Mouse (Mus musculus) spleen, adult 2 months (tissue): Measurements from ENCODE around the gene Ccnf. TPM values are rescaled to one million over a fixed set of nuclear protein-coding genes. Genes with fewer than 3 reads are reported as not detected.

Experiments used
- DNase-seq, 2 experiments: peaks; one replicate each; pipeline versions ENCODE4 v3.0.0 to v3.0.0-alpha.2; 2012 to 2021; ENCODE audit warnings: low spot score in 2 of 2, low read depth in 1 of 2
- H3K27ac ChIP-seq: fragments of 200-500 bp; 2 replicates; pipeline ENCODE4 v1.5.1; 2012; ENCODE audit warnings: low read length, inconsistent platforms; ENCODE audit not compliant: insufficient read depth
- H3K27me3 ChIP-seq: fragments of 200-500 bp; 2 replicates; pipeline ENCODE4 v1.6.1; 2012; ENCODE audit warnings: mild to moderate bottlenecking, moderate library complexity, low read length, inconsistent platforms; ENCODE audit not compliant: control insufficient read depth, insufficient read depth
- H3K36me3 ChIP-seq: fragments of 200-500 bp; 2 replicates; pipeline ENCODE4 v1.6.1; 2012; ENCODE audit warnings: mild to moderate bottlenecking, low read length, inconsistent platforms; ENCODE audit not compliant: control insufficient read depth, insufficient read depth
- H3K4me1 ChIP-seq: fragments of 200-500 bp; 2 replicates; pipeline ENCODE4 v1.6.1; 2011; ENCODE audit warnings: inconsistent platforms; ENCODE audit not compliant: control insufficient read depth, insufficient read depth, insufficient read length
- H3K4me3 ChIP-seq: fragments of 200-500 bp; 2 replicates; pipeline ENCODE4 v1.5.1; 2011; ENCODE audit warnings: mild to moderate bottlenecking, inconsistent platforms; ENCODE audit not compliant: insufficient read depth, insufficient read length; ENCODE audit errors: extremely low read depth
- CTCF ChIP-seq: fragments of 200-500 bp; IDR thresholded peaks from 2 replicates; pipeline ENCODE4 v1.5.1; 2011; ENCODE audit warnings: mild to moderate bottlenecking, inconsistent platforms; ENCODE audit not compliant: insufficient read depth, insufficient read length, insufficient replicate concordance; ENCODE audit errors: extremely low read depth
- POLR2A ChIP-seq: fragments of 200-500 bp; IDR thresholded peaks from 2 replicates; pipeline ENCODE4 v1.6.1; 2011; ENCODE audit warnings: low read depth, low read length, inconsistent platforms
- WGBS: fragments of 180-500 bp; shearing (Covaris S2); methylation state at CpG from one replicate; pipeline ENCODE4 v1.1.7; 2018; 5-methylcytosine and 5-hydroxymethylcytosine counted together
- polyA plus RNA-seq: library from polyadenylated mRNA; depleted of rRNA; stranded (reverse); fragments of >200 nt; gene quantifications from 2 replicates; pipeline ENCODE4 v1.2.3, GENCODE M21; 2012

Gene Ccnf
- polyA plus RNA-seq, 1 experiment: 9.7 TPM

DNA sequence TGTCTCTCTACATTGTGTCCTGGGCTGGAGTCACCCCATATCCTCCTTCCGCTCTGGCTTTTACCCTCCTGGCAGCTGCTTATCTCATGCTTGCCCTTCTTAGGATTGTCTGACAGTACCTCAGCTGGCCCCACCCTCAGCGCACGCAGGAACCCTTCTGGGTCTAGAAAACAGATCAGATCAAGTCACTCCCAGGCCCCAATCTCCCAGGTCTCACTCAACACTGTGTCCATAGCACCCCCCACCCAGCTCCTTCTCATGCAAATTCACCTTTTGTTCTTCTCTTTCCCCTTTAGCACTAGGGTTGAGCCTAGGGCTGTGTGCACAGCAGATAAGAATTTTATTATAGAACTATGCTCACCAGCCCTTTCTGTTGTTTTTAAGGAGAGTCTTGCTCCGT, 48.2 kb downstream of the Ccnf start:
- Histone ChIP-seq H3K4me1 (peaks cover 15% of the 10 kb centered on the region), H3K36me3 (no peaks in the 10 kb centered on the region), H3K27me3 (peaks cover 10% of the 10 kb centered on the region), H3K4me3 (no peak overlapping the region), H3K27ac (no peak overlapping the region)
- TF ChIP-seq POLR2A: no peak
- TF ChIP-seq CTCF: no peak
- 87% methylated on average over 4 of the region's 4 CpGs for WGBS
- DNase-seq: no peak

DNA sequence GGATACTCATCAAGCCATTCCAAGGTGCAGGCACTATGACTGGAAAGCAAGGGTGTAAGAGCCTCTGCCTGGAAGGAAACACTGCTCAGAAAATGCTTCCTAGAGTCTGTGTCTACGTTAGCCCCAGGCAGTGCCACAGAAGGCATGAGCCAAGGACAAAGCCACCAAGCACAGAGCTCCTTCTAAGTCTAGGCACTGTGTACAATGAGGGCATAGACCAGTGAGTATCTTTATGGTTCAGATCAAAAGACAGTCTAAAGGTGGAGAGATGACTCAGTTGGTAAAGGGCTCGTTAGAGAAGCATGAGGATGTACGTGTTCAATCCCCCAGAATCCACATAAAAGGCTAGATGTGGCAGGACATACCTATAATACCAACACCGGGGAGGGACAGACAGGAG, 50.2 kb downstream of the Ccnf start:
- WGBS: 82% methylated on average over 4 of the region's 4 CpGs
- Histone ChIP-seq H3K4me1 (peaks cover 6% of the 10 kb centered on the region; the same call in 1 of the 2 replicates), H3K36me3 (no peaks in the 10 kb centered on the region), H3K27ac (no peak overlapping the region), H3K4me3 (no peak overlapping the region), H3K27me3 (no peaks in the 10 kb centered on the region)
- no peak for DNase-seq
- TF ChIP-seq CTCF (no peak), POLR2A (no peak)

DNA sequence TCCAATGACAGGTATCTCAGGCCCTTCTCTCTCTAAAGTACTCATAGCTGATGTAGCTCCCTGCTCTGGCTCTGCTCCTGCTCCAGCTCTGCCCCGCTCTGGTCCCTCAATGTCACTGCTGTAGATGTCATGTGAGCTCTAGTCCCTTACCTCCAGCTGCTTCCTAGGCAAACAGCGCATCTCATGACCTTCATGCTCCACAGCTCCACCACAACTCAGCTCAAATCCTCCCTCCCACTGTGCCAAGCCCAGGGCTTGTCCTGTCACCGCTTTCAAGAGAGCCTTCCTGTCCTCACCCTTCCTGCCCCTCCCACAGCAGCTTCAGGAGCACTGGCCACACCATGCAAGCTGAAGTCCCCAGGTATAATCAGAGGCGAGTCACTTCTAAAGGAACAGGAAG, 51.5 kb downstream of the Ccnf start:
- no peak overlapping the region for H3K4me3 ChIP-seq
- DNase-seq: no peak
- no peaks in the 10 kb centered on the region for H3K36me3 ChIP-seq
- TF ChIP-seq CTCF (no peak), POLR2A (no peak)
- no peaks in the 10 kb centered on the region for H3K4me1 ChIP-seq
- no peaks in the 10 kb centered on the region for H3K27me3 ChIP-seq
- whole genome bisulfite sequencing: 75% methylated on average over 4 of the region's 4 CpGs
- H3K27ac ChIP-seq: no peak overlapping the region

DNA sequence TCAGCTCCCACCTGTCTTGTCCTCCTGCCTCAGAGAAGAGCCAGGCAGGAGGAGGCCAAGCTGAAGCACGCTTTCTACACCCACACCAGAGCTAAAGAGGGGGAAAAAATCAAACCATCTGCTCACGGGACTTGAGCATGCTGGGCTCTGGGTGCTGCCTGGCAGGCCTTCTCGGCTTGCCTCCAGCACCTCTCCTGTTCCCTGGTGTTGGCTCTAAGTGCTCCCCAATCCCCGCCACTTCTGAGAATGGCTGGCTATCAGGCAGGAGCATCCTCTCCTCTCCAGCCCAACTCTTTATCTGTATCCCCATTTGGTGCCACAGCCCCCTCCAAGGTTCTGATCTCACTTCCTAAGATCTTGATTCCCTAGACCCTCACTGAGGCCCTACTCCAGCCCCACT, 52.0 kb downstream of the Ccnf start:
- DNase-seq: no peak
- TF ChIP-seq POLR2A (no peak), CTCF (no peak)
- no peaks in the 10 kb centered on the region for H3K36me3 ChIP-seq
- 91% methylated on average over 4 of the region's 4 CpGs for WGBS
- no peak overlapping the region for H3K4me3 ChIP-seq
- no peak overlapping the region for H3K27ac ChIP-seq
- H3K27me3 ChIP-seq: no peaks in the 10 kb centered on the region
- no peaks in the 10 kb centered on the region for H3K4me1 ChIP-seq

DNA sequence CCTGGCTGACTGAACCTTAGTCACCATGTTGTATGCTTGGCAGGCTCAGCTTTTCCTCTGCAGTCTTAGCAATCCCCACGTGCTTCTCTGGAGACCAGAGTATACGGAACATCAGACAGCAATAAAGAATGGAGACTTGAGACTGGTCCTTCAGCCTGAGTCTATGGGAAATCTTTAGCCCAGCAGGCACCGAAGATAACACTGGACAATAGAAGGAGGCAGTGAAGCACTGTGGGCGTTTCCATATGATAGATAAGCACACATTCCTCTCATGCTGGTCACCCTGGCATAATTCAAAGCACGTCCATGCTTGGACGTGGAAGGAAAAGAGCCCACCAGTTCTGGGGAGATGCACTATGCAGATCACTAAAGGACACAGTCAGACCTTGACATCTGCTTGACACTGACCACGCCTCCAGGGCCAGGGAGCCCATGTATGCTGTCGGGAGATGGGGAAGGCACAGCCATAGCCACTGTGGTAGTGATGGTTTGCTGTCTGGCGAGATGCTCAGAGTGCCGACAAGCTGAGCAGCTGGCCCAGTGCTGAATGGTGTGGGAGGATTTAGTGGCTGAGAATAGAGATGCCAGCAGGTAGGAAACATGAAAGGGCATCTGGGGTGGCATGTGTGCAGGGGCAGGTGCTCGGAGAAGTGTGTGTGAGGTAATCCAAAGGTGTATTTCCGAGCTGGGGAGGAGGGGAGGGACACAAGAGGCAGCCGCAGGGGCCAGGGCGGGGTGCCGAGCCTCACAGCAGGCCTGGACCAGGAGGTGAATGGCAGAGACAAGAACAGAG, 54.1 kb downstream of the Ccnf start:
- TF ChIP-seq POLR2A (no peak), CTCF (no peak)
- Histone ChIP-seq H3K4me1 (no peaks in the 10 kb centered on the region; the same call in 1 of the 2 replicates), H3K36me3 (no peaks in the 10 kb centered on the region), H3K4me3 (no peak overlapping the region), H3K27ac (no peak overlapping the region), H3K27me3 (no peaks in the 10 kb centered on the region)
- DNase-seq: no peak
- WGBS: 87% methylated on average over 15 of the region's 15 CpGs

DNA sequence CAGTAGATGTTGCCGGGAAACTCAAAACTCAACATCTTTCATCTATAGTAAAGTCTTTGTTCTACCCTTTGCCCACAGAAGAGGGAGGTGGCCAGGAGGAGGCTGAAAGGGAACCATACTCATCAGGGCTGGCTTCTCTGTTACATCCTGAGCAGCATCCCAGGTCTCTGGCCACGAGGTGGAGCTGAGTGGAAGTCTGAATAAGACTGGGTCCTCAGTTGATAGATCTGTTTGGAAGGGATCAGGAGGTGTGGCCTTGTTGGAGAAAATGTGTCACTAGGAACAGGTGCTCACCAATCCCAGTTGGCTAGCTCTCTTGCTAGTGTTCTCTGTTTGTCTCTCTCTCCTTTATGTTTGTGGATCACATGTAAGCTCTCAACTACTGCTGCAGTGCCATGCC, 55.9 kb downstream of the Ccnf start:
- Histone ChIP-seq H3K4me1 (no peaks in the 10 kb centered on the region; the same call in 1 of the 2 replicates), H3K27ac (no peak overlapping the region), H3K36me3 (no peaks in the 10 kb centered on the region), H3K27me3 (no peaks in the 10 kb centered on the region), H3K4me3 (no peak overlapping the region)
- DNase-seq: no peak
- TF ChIP-seq POLR2A (no peak), CTCF (no peak)
- WGBS: 71% methylated on average over 2 of the region's 2 CpGs

DNA sequence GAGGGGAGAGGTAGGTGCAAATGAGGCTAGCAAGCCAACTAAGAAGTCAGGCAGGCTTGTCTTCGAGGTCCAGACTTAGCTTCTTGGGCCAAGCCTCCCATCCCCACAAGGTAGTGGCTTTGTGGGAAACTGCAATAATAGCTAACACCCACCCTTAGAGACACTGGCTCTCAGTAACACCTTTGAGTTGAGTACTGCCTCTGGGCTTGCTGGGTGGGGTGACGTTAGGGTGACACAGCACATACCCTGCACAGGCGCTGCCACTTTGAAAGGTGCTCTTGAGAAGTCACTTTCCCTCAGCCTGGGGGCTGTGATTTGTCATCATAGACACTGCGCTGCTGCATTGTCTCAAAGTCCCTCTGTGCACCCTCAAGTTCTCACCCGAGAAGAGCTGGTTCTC, 57.5 kb downstream of the Ccnf start:
- Histone ChIP-seq H3K36me3 (no peaks in the 10 kb centered on the region), H3K4me1 (no peaks in the 10 kb centered on the region; the same call in 1 of the 2 replicates), H3K27ac (no peak overlapping the region), H3K4me3 (no peak overlapping the region), H3K27me3 (no peaks in the 10 kb centered on the region)
- no peak for DNase-seq
- WGBS: 77% methylated on average over 5 of the region's 5 CpGs
- no peak for TF ChIP-seq POLR2A
- no peak for TF ChIP-seq CTCF
